Mouse (Mus musculus) midbrain, embryonic 16.5 days (tissue): Measurements from ENCODE around the gene Fam76a. TPM values are rescaled to one million over a fixed set of nuclear protein-coding genes. Genes with fewer than 3 reads are reported as not detected.

ENCODE experiments used
- ATAC-seq: fragments of 200-750 bp; cut with Nextera tagmentation; 2 replicates; pipeline ENCODE4 v1.8.0; 2017; ENCODE audit warnings: moderate TSS enrichment
- H3K27ac ChIP-seq: fragments of 300-500 bp; sonication (generic); 2 replicates; pipeline ENCODE4 v1.5.1; 2014; ENCODE audit warnings: mild to moderate bottlenecking, low read length, mixed read lengths
- H3K27me3 ChIP-seq: fragments of 300-500 bp; sonication (generic); 2 replicates; pipeline ENCODE4 v1.6.1; 2014; ENCODE audit warnings: low read depth, low read length, mixed read lengths; ENCODE audit not compliant: control insufficient read depth, insufficient read depth
- H3K36me3 ChIP-seq: fragments of 300-500 bp; sonication (generic); 2 replicates; pipeline ENCODE4 v1.6.1; 2014; ENCODE audit warnings: mild to moderate bottlenecking, low read length, moderate library complexity, mixed read lengths; ENCODE audit not compliant: control insufficient read depth, insufficient read depth
- H3K4me1 ChIP-seq: fragments of 300-500 bp; sonication (generic); 2 replicates; pipeline ENCODE4 v1.6.1; 2014; ENCODE audit warnings: mild to moderate bottlenecking, low read length, mixed read lengths; ENCODE audit not compliant: control insufficient read depth, insufficient read depth
- H3K4me2 ChIP-seq: fragments of 300-500 bp; sonication (generic); 2 replicates; pipeline ENCODE4 v1.6.1; 2014; ENCODE audit warnings: mild to moderate bottlenecking, low read length, mixed read lengths
- H3K4me3 ChIP-seq: fragments of 300-500 bp; sonication (generic); 2 replicates; pipeline ENCODE4 v1.5.1; 2014; ENCODE audit warnings: low read depth, mild to moderate bottlenecking, low read length, moderate library complexity, mixed read lengths
- H3K9ac ChIP-seq: fragments of 300-500 bp; sonication (generic); 2 replicates; pipeline ENCODE4 v1.6.1; 2014; ENCODE audit warnings: low read depth, low read length, mixed read lengths
- H3K9me3 ChIP-seq: fragments of 300-500 bp; sonication (generic); replicated peaks from 2 replicates; pipeline ENCODE4 v1.6.1; 2014; ENCODE audit warnings: mild to moderate bottlenecking, low read length, mixed read lengths; ENCODE audit not compliant: control insufficient read depth, poor library complexity, severe bottlenecking
- WGBS: fragments of 180-500 bp; shearing (Covaris S2); extraction: QIAGEN DNeasy Blood & Tissue Kit; methylation state at CpG from one replicate; pipeline ENCODE4 v1.1.7; 2014; 5-methylcytosine and 5-hydroxymethylcytosine counted together
- polyA plus RNA-seq: library from polyadenylated mRNA; unstranded; fragments of >200 nt; fragmentation: Nextera tagmentation; extraction: Ambion mirVana; gene quantifications from 2 replicates; pipeline ENCODE4 v1.2.1, GENCODE M21; 2015

Fam76a gene
- polyA plus RNA-seq, 1 experiment from 2014 or later, result 41.8 TPM

GRCm38 (mm10) chr4:132912156-132912555 lies 10.2 kb downstream of the Fam76a start:
- H3K4me2 ChIP-seq, result no peak overlapping the region
- ATAC-seq, result no peak

GRCm38 (mm10) chr4:132905843-132906360 lies 16.5 kb downstream of the Fam76a start:
- no peak overlapping the region for H3K9ac ChIP-seq
- no peaks in the 10 kb centered on the region for H3K27me3 ChIP-seq
- H3K4me2 ChIP-seq, result no peak overlapping the region
- ATAC-seq, result no peak
- 90% methylated on average over 5 of the region's 5 CpGs for WGBS
- no peak overlapping the region for H3K4me3 ChIP-seq
- no peaks in the 10 kb centered on the region for H3K4me1 ChIP-seq
- H3K36me3 ChIP-seq, result peaks cover 22% of the 10 kb centered on the region
- H3K9me3 ChIP-seq, result no peaks in the 10 kb centered on the region
- 0 out of 2 replicates have a peak overlapping the region, but pooled peaks have one; percentile 12 for H3K27ac ChIP-seq

More at GRCm38 (mm10) chr4:132912156-132912555, 10.2 kb downstream of the Fam76a start:
- Histone ChIP-seq H3K4me1 (no peaks in the 10 kb centered on the region), H3K4me3 (no peak overlapping the region), H3K27me3 (no peaks in the 10 kb centered on the region), H3K36me3 (peaks cover 40% of the 10 kb centered on the region), H3K27ac (no peak overlapping the region), H3K9ac (no peak overlapping the region), H3K9me3 (no peaks in the 10 kb centered on the region)
- 90% methylated on average over 6 of the region's 6 CpGs for WGBS

- no peaks in the 10 kb centered on the region for H3K9me3 ChIP-seq
- H3K4me2 ChIP-seq, result no peak overlapping the region
- no peaks in the 10 kb centered on the region for H3K27me3 ChIP-seq
- WGBS, result 88% methylated on average over 9 of the region's 9 CpGs
- peaks cover 17% of the 10 kb centered on the region for H3K36me3 ChIP-seq
- no peak overlapping the region for H3K27ac ChIP-seq
- no peak for ATAC-seq
- no peak overlapping the region for H3K4me3 ChIP-seq
- no peaks in the 10 kb centered on the region for H3K4me1 ChIP-seq
- H3K9ac ChIP-seq, result no peak overlapping the region
Measured at GRCm38 (mm10) chr4:132904765-132905309, 17.5 kb downstream of the Fam76a start.

GRCm38 (mm10) chr4:132904071-132904470 lies 18.3 kb downstream of the Fam76a start:
- Histone ChIP-seq H3K27ac (no peak overlapping the region), H3K4me3 (no peak overlapping the region), H3K36me3 (peaks cover 12% of the 10 kb centered on the region), H3K4me2 (no peak overlapping the region), H3K9me3 (no peaks in the 10 kb centered on the region), H3K9ac (no peak overlapping the region), H3K4me1 (no peaks in the 10 kb centered on the region), H3K27me3 (no peaks in the 10 kb centered on the region)
- 94% methylated on average over 2 of the region's 2 CpGs for WGBS
- no peak for ATAC-seq

DNA sequence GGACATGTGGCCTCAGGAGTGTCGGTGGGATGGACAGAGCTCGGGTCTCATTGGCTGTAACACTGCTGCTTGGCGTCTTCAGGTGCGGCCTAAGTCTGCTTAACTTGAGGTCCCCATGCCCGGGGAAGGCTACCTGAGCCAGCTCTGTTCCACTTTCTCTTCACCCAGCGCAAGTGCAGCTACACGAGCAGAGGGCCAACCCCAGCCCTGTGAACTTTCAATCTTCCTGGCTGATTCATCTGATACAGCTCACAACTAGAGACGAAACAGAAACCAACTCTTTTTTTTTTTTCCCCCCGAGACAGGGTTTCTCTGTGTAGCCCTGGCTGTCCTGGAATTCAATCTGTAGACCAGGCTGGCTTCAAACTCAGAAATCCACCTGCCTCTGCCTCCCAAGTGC lies 24.2 kb downstream of the Fam76a start:
- H3K36me3 ChIP-seq, result 0 out of 2 replicates have a peak, but pooled peaks cover 2% of the 10 kb centered on the region
- no peak for ATAC-seq
- no peak overlapping the region for H3K4me3 ChIP-seq
- peaks cover 17% of the 10 kb centered on the region for H3K4me1 ChIP-seq
- H3K9ac ChIP-seq, result no peak overlapping the region
- H3K27ac ChIP-seq, result no peak overlapping the region
- H3K9me3 ChIP-seq, result no peaks in the 10 kb centered on the region
- H3K27me3 ChIP-seq, result no peaks in the 10 kb centered on the region
- 94% methylated on average over 9 of the region's 9 CpGs for WGBS
- no peak overlapping the region for H3K4me2 ChIP-seq

DNA sequence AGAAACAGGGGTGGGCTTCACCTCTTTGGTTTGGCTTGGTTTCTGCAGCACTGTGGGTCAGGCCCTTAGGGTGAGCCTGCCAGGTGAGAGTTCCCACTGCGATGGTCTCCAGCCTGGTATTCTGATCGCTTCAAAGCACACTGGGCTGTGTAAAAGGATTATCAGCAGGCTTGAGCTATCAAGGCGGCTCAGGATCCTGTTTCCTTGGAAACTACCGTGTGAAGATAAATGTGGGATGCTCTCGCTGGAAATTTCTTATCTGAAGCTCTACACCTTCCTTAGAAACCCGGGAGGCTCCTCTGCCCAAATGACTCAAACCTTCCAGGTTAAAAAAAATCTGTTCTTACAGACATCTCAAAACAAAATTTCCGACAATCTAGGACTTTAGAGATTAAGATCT lies 28.0 kb downstream of the Fam76a start:
- Histone ChIP-seq H3K4me3 (no peak overlapping the region), H3K4me2 (peak overlapping the region; percentile 38), H3K9me3 (no peaks in the 10 kb centered on the region), H3K4me1 (peaks cover 17% of the 10 kb centered on the region), H3K36me3 (no peaks in the 10 kb centered on the region), H3K27me3 (no peaks in the 10 kb centered on the region), H3K27ac (peak overlapping the region; percentile 76), H3K9ac (0 out of 2 replicates have a peak overlapping the region, but pooled peaks have one; percentile 52)
- ATAC-seq, result peak; percentile 56; the same call in 1 of the 2 replicates
- 3% methylated on average over 7 of the region's 7 CpGs for WGBS

- ATAC-seq, result peak; percentile 34; the same call in 1 of the 2 replicates
- Histone ChIP-seq H3K27me3 (no peaks in the 10 kb centered on the region), H3K9ac (peak overlapping the region; percentile 95), H3K4me1 (peaks cover 27% of the 10 kb centered on the region), H3K4me3 (peak overlapping the region; percentile 98), H3K9me3 (no peaks in the 10 kb centered on the region), H3K27ac (peak overlapping the region; percentile 87; the same call in 1 of the 2 replicates), H3K36me3 (no peaks in the 10 kb centered on the region), H3K4me2 (peak overlapping the region; percentile 66)
- WGBS, result 12% methylated on average over 9 of the region's 9 CpGs
Measured at GRCm38 (mm10) chr4:132884844-132885374, 37.4 kb downstream of the Fam76a start.

DNA sequence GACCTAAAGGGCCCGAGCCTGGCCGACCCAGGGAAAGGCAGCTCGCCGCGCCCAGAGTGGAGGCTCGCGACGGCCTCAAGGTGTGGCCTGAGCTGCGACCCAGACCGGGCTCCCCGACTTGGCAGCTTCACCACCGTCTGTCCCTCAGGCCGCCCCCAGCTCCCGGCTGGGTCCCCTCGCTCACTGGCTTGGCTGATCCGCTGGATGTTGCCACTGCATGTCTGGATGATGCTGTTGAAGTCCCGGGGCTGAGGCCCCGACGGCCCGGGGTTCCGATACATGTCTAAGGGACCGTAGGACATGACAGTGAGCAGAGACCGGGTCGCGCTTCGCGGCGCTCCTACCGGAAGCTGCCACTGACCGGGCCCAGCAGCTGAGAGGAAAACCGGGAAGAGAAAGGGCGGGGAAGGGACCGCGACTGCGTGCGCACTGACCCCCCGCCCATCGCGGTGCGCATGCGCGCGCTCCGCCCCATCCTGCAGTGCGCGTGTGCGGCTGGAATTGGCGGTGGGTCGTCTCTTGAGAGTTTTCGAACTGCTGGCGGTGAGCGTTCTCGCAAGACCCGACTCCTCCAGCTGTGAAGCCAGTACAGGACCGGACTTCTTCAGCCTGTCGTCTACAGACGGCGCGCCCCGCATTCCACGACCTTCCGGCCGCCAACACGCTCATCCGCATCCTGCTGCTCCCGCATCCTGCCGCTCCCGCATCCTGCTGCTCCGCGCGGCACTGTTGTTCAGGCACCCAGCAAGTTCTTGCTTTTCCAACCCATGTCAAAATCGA lies 38.1 kb downstream of the Fam76a start, which contains the start of gene Stx12:
Gene Stx12 (minus strand): TSS at position 446 of the 780 bp plus-strand sequence.
- Histone ChIP-seq H3K4me1 (peaks cover 27% of the 10 kb centered on the region), H3K4me2 (peak within 1 kb of the TSS; percentile 66), H3K27me3 (no peaks in the 10 kb centered on the region), H3K4me3 (peak within 1 kb of the TSS; percentile 98), H3K36me3 (no peaks in the 10 kb centered on the region), H3K9ac (peak within 1 kb of the TSS; percentile 95), H3K27ac (peak within 1 kb of the TSS; percentile 87), H3K9me3 (no peaks in the 10 kb centered on the region)
- ATAC-seq, result peak; percentile 94
- under 1% methylated on average over 67 of the region's 72 CpGs for WGBS
